Mouse (Mus musculus) spleen, postnatal 10 days (tissue): ENCODE results near the gene Atp6ap1.

Experiments used
- DNase-seq, 2 experiments: peaks; one replicate each; pipeline ENCODE4 v3.0.0; 2021 to 2022; ENCODE audit warnings: low spot score in 2 of 2

Atp6ap1 gene

DNA sequence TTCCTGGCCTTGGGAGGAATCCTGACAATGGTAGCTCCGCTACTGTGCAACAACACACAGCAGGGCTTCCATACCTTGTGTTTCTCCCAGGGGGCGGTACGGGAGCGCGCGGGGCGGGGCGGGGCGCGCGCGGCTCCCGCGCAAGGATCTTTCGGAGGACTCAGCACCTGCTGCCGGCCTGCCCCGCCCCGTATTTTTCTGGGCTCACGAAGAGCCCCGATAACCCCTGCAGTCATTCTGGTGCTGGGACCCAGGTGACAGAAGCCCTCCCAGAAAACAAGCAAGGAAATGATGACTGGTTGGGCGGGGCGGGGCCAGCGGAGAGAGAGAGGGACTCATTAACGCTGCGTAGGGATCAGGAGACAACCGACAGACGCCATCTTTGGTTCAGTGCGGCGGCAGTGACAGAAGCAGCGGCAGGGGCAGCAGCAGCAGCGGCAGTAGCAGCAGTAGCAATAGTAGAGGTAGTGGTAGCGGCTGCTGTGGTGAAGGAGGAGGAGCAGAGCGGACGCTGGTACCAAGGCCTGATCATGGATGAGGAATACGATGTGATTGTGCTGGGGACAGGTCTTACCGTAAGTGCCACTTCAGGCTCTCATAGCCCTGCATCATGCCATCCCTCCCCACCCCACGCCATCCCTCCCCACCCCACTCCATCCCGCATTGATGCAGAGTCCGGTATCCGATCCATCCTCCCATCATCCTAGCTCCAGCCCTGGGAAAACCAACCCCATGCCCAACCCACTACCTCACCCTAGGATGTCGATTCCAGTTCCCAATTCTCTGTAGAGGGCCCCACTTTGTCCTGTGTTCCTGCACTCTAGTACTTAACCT, 8.2 kb downstream of the Atp6ap1 start, which contains the start of gene Gdi1:
Gene Gdi1, plus strand, starts transcription at position 132 of the 834 bp plus-strand sequence.
- peak; percentile 75 to 82 for DNase-seq

DNA sequence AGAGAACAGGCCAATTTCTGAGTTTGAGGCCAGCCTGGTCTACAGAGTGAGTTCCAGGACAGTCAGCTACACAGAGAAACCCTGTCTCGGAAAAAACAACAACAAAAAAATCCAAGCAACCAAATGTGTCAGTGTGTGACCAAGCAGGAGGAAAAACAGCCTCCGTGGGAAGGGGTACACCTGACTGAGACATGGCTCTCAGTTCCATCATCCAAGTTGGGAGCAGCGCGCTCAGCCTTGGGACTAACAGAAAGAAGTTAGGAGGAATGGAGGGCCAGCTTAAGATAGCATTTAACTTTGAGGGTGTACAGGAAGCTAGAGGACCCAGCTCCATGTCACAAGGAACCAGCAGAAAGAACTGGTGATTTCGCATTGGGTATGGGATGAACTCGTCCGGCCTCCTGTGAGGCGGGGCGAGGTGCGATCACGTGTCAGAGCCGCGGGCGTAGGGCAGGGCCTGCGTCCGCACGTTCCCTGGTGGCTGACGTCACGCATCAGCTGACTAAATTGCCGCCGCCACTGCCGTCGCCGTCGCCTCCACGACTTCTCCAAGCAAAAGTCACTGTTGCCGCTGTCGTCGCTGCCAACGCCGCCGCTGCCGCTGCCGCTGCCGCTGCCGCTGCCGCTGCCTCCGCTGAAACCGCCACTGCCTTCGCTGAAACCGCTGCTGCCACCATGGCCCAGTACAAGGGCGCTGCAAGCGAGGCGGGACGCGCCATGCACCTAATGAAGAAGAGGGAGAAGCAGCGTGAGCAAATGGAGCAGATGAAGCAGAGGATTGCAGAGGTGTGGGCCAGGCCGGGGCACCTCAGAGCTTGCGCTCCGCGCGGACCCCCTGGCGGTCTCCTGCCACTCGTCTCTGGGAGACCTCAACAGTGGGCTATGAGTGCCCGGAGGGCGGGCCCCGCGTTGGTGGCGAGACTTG, 15.9 kb downstream of the Atp6ap1 start, which contains the start of gene Fam50a:
Gene Fam50a, plus strand, starts transcription at position 494 of the 925 bp plus-strand sequence.
- peak; percentile 72 to 91 for DNase-seq

DNA sequence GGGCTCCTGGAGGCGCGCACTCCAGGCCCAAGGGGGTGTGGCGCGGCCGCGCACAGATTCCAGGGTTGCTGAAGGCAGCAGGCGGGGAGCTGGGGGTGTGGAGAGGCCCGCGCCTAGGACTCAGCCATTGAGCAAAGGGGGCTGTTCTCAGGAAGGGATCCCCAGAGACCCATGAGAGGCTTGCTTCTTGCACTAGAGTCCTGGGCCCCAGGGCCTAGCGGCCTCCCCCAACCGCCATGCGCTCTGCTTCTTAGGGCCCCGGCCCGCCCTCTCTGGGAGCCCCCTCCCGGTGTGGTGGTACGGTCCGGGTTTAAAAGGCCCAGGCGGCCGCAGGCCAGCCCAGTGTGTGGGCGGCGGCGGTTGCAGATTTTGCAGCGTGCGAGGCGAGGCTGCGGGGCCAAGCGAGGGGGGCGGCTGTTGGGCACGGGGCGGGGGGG, 31.8 kb downstream of the Atp6ap1 start, which contains the start of gene Plxna3:
Gene Plxna3, plus strand, starts transcription at position 342 of the 437 bp plus-strand sequence.
- DNase-seq: peak; percentile 50 to 71

DNA sequence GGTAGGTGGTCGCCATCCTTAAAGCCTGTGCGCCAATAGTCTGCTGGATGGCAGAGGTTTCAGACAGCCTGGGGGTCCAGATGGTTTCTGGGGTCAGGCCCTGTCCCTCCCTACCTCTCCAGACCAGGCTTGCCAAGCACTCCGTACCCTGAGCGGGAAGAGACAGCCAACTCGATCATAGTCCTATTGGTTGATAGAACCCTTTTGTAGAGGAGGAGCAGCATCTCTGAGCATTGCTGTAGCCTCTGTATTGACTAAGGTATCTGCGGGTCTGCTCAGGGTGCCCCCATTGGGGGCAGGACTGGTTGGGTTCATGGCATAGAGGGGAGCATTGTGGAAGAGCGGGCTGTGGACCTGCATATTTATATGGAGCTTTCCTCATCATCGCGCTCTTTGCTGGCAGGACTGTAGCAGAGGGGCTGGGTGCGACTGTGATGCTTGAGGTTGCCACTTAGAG, 32.3 kb downstream of the Atp6ap1 start:
- no peak for DNase-seq

DNA sequence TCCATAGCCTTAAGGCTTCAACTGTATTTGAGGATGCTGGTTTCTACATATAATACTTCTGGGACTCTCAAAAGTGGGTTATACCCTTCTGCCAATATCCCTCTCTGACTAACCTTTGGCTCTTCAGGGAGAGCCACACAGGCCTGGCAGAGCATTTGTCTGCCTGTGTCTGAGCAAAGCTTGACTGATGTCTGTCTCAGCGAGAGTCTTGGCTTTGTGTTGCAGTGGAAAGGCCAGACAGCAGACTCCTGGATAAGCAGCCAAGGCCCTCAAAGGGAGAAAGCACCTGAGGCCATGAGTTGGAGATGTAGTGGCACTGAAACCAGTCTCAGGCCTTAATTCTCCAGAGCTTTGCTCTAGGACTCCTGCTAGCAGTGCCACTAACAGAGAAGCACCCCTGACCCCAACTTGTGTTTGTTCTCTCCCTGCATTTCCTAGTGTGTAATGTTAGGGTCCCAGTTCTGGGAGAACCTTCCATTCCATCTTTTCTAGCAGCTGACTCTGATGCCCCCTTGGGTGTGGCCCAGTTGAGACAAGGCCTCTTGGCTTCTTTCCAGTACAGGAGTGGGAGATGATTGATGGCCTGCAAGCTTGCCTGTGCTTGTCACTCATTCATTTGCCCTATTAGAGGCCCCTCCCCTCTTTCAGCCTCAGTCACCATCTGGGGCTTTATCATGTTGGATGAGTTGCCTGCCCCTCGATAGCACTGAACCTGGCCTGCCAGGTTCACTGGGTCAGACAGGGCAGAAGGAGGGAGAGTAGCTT, 33.5 kb downstream of the Atp6ap1 start:
- DNase-seq: no peak

DNA sequence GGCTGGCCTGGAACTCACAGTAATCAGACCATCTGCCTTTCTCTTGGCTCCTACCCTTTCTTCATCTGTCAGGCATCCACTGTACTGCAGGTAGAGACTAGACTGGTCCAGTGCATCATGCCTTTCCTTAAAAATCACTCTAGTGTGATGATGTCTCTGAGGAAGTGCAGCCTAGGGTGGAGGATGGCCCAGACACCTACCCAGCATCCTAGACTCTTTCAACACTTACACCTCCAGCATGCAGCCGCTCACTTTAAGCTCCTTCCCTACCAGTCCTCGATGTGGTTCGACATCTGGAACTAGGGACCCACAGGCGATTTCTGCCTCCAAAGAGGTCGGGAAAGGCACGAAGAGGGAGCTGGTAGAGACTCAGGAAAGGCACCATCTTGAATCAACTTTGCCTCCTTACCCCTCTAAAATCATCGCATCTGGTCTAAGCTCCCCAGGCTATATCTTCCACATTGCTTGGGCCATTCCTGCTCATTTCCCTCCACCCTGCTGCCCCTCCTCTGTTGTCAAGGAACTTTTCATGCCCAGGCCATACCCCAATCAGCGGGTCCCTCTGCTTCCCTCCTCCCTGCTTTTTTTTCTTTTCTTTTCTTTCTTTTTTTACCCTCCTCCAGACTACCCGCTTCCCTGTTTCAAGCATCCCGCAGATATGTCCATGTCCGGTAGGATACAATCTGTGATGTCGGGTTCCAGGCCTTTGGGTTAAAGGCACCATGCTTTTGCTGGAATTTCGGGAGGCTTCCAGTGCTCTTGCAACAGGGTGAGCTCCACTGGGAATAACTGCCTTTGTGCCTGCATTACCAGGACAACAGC, 56.0 kb downstream of the Atp6ap1 start:
- no peak for DNase-seq

DNA sequence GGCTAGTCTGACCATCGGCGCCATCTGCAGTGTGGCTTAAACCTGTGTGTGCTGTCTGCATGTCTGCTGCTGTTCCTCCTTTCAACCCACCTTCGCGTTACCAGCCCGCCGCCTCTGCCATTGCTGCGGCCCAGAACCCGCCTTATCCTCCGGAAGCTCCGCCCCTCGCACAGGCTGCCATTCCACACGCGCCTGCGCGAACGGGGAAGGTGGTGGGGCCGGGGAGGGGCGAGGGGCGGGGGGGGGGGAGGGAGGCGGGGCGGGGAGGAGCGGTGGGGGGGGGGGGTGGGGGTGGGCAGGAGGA, 56.5 kb downstream of the Atp6ap1 start, which contains the start of gene Lage3:
Gene Lage3, minus strand, starts transcription at position 152 of the 304 bp plus-strand sequence.
- DNase-seq: peak; percentile 55 to 86
